Mouse (Mus musculus): ENCODE measurements at regions not wholly inside any gene's neighbourhood (a gene's known extent, or its start where the extent isn't known, plus 50 kb on each side); places are given as distances from the start of the nearest gene placed in this dataset.

DNA sequence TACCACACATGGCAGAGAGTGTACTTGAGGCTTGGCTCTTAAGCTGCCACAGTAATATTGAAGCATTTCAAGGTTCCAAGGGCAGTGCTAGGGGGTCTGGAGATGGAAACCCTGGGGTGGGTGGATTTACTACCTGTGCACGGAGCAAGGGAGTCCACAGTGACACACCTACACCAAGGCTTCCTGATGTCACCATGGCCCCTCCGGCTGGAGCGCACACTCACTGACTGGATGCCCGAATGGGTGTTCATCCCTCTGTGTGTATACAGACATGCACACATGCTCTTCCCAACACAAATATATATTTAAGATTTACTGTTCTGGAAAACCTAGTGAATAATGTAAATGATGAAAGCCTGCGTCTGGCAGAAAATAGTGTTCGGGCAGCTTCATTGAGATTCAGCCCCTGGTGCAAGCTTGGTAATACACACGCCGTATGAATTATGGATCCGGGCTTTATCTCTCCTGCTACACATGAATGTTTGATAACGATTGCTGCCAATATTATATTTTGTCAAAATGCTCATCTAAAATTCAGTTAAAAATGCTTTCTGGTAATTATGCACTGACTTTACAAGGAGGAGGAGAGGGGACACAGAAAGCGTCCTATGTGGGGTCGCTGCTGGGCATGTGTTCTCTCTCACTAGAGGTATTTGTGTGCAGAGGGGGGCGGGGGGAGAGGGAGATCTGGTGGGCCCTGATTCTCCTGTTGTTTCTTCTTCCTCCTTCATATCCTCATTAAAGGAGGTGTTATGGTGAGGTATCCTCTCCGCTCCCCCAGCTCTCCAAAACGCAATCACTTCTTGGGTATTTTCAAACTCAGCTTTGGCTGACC, 205.8 kb upstream of the Zmiz1 start:
- no peak for TF ChIP-seq CTCF (IDR thresholded peaks at IDR 0.05; ENCODE audit: low read depth)
- Histone ChIP-seq H3K9me3 (replicated peaks; ENCODE audit: low read length) (no peaks in the 10 kb centered on the region), H3K27me3 (ENCODE audit: insufficient read depth, low read length) (no peaks in the 10 kb centered on the region), H3K4me2 (ENCODE audit: low read length) (no peak overlapping the region), H3K4me1 (replicated peaks; ENCODE audit: insufficient read depth, low read length) (no peaks in the 10 kb centered on the region), H3K9ac (ENCODE audit: low read depth, low read length) (no peak overlapping the region), H3K36me3 (ENCODE audit: insufficient read depth, low read length) (no peaks in the 10 kb centered on the region), H3K4me3 (replicated peaks; ENCODE audit: low read depth, low read length) (no peak overlapping the region), H3K27ac (no peak overlapping the region)
- ATAC-seq (replicated peaks; ENCODE audit: low FRiP score, low read depth), result no peak
- DNase-seq (ENCODE audit: low spot score), result no peak
- WGBS, result 88% methylated on average over 15 of the region's 15 CpGs

DNA sequence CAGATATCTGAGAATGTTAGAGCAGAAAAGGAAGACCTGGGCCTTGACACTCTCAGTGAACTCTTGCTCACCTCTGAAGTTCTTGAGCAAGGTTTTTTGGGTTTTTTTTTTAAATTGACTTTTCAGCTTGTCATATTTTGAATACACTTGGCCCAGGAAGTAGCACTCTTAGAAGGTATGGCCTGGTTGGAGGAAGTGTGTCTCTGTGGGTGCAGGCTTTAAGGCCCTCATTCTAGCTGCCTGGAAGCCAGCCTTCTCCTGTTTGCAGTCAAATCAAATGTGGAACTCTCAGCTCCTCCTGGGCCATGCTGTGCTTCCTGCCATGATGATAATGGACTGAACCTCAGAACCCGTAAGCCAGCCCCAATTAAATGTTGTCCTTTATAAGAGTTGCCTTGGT, 195.9 kb upstream of the Zmiz1 start:
- peaks cover 5% of the 10 kb centered on the region; the same call in 1 of the 2 replicates for H3K4me1 ChIP-seq (replicated peaks; ENCODE audit: insufficient read depth, low read length)
- H3K9me3 ChIP-seq (replicated peaks; ENCODE audit: low read length), result no peaks in the 10 kb centered on the region
- H3K4me3 ChIP-seq (replicated peaks; ENCODE audit: low read depth, low read length), result no peak overlapping the region
- H3K27me3 ChIP-seq (ENCODE audit: insufficient read depth, low read length), result no peaks in the 10 kb centered on the region
- WGBS, result 87% methylated on average over 1 of the region's 1 CpGs
- H3K9ac ChIP-seq (ENCODE audit: low read depth, low read length), result no peak overlapping the region
- TF ChIP-seq CTCF (IDR thresholded peaks at IDR 0.05; ENCODE audit: low read depth), result no peak
- no peak overlapping the region for H3K27ac ChIP-seq
- no peak overlapping the region for H3K4me2 ChIP-seq (ENCODE audit: low read length)
- no peaks in the 10 kb centered on the region for H3K36me3 ChIP-seq (ENCODE audit: insufficient read depth, low read length)
- DNase-seq (ENCODE audit: low spot score) (no peak), ATAC-seq (replicated peaks; ENCODE audit: low FRiP score, low read depth) (no peak)

DNA sequence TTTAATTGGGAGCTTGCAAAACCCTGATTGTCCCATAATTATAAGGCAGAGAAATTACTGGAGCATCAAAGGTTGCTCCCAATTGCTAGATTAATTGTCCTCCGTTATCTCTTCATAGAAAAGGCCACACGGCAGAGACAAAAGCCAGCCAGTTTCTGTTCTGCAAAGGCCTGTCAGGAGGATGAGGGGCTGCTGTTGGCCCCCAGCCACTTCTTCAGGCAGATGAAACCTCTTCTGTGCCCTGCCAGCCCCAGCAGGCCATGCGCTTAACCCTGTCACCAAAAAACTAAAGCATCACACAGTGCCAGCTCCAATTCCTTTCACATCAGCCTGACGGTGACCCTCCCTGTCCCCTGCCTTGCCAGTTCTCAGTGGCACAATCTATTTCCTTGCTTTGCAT, 192.1 kb upstream of the Zmiz1 start:
- WGBS, result 75% methylated on average over 4 of the region's 4 CpGs
- Histone ChIP-seq H3K4me2 (ENCODE audit: low read length) (no peak overlapping the region), H3K4me3 (replicated peaks; ENCODE audit: low read depth, low read length) (no peak overlapping the region), H3K27ac (no peak overlapping the region), H3K27me3 (ENCODE audit: insufficient read depth, low read length) (no peaks in the 10 kb centered on the region), H3K4me1 (replicated peaks; ENCODE audit: insufficient read depth, low read length) (peaks cover 9% of the 10 kb centered on the region; the same call in 1 of the 2 replicates), H3K36me3 (ENCODE audit: insufficient read depth, low read length) (no peaks in the 10 kb centered on the region), H3K9me3 (replicated peaks; ENCODE audit: low read length) (no peaks in the 10 kb centered on the region), H3K9ac (ENCODE audit: low read depth, low read length) (no peak overlapping the region)
- ATAC-seq (replicated peaks; ENCODE audit: low FRiP score, low read depth) (no peak), DNase-seq (ENCODE audit: low spot score) (no peak)
- no peak for TF ChIP-seq CTCF (IDR thresholded peaks at IDR 0.05; ENCODE audit: low read depth)

DNA sequence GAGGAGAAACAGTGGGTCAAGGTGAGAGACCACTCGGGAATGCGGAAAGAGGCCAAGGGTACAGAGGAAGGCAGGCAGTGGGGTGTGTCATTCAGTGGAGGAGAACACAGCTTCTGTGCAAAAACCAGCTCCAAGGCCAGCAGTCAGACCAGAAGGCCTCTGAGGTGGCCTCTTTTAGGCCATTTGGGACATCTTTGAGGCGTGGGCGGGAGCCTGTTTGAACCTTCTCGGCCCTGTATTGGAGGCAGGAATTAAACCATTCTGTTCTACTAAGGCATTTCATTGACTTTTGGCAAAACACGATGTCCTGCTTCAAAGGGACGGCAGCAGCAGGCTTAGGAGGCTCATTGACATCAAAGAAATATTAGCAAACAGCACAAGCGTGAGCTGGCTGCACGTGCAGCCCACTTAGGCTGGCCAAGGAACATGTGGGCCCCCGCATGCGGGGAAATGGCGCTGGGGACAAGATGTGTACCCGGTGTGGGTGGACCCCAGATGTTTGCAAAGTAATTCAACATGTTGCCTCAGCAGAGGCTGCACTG, 190.8 kb upstream of the Zmiz1 start:
- ATAC-seq (replicated peaks; ENCODE audit: low FRiP score, low read depth) (peak; percentile 62), DNase-seq (ENCODE audit: low spot score) (peak; percentile 41)
- H3K4me1 ChIP-seq (replicated peaks; ENCODE audit: insufficient read depth, low read length), result peaks cover 9% of the 10 kb centered on the region; the same call in 1 of the 2 replicates
- H3K4me2 ChIP-seq (ENCODE audit: low read length), result no peak overlapping the region
- H3K9ac ChIP-seq (ENCODE audit: low read depth, low read length), result no peak overlapping the region
- TF ChIP-seq CTCF (IDR thresholded peaks at IDR 0.05; ENCODE audit: low read depth), result no peak
- no peaks in the 10 kb centered on the region for H3K9me3 ChIP-seq (replicated peaks; ENCODE audit: low read length)
- WGBS, result 49% methylated on average over 13 of the region's 13 CpGs
- no peak overlapping the region for H3K4me3 ChIP-seq (replicated peaks; ENCODE audit: low read depth, low read length)
- H3K36me3 ChIP-seq (ENCODE audit: insufficient read depth, low read length), result no peaks in the 10 kb centered on the region
- H3K27me3 ChIP-seq (ENCODE audit: insufficient read depth, low read length), result no peaks in the 10 kb centered on the region
- peak overlapping the region; percentile 43 for H3K27ac ChIP-seq

DNA sequence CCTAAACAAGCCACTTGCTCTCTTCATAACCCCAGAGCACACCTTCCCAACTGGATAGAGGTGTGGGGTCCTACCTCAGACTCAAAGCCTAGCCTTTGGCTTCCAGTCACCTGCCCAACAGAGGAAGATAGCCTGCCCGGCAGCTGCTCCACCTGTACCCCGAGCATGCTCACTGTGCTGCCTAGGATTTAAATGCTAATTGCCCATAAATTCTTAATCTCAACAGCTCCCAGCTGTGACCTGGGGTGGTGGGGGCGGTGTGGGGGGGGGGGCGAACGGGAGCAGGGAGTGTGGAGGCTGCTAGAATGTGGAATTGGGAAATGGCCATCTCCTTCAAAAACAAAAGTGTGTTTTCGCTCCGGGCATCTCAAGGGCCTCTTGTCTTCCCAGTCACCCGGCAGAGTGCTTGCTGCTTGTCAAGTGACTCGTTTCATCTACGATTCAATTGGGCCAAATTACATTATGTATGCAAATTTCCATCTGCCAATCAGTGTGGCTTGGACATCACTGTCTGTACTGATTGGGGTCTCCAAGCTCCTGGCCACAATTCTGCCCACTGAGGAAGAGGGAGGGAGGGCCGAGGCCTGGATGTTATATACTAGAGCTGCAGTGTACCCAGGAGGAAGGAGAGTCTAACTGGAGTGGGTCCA, 188.6 kb upstream of the Zmiz1 start:
- TF ChIP-seq CTCF (IDR thresholded peaks at IDR 0.05; ENCODE audit: low read depth), result no peak
- no peak for DNase-seq (ENCODE audit: low spot score)
- WGBS, result 30% methylated on average over 11 of the region's 11 CpGs
- peaks cover 9% of the 10 kb centered on the region; the same call in 1 of the 2 replicates for H3K4me1 ChIP-seq (replicated peaks; ENCODE audit: insufficient read depth, low read length)
- H3K4me2 ChIP-seq (ENCODE audit: low read length), result no peak overlapping the region
- no peaks in the 10 kb centered on the region for H3K36me3 ChIP-seq (ENCODE audit: insufficient read depth, low read length)
- no peaks in the 10 kb centered on the region for H3K9me3 ChIP-seq (replicated peaks; ENCODE audit: low read length)
- no peak overlapping the region for H3K27ac ChIP-seq
- H3K27me3 ChIP-seq (ENCODE audit: insufficient read depth, low read length), result no peaks in the 10 kb centered on the region
- H3K9ac ChIP-seq (ENCODE audit: low read depth, low read length), result no peak overlapping the region
- H3K4me3 ChIP-seq (replicated peaks; ENCODE audit: low read depth, low read length), result no peak overlapping the region
- ATAC-seq (replicated peaks; ENCODE audit: low FRiP score, low read depth), result no peak

DNA sequence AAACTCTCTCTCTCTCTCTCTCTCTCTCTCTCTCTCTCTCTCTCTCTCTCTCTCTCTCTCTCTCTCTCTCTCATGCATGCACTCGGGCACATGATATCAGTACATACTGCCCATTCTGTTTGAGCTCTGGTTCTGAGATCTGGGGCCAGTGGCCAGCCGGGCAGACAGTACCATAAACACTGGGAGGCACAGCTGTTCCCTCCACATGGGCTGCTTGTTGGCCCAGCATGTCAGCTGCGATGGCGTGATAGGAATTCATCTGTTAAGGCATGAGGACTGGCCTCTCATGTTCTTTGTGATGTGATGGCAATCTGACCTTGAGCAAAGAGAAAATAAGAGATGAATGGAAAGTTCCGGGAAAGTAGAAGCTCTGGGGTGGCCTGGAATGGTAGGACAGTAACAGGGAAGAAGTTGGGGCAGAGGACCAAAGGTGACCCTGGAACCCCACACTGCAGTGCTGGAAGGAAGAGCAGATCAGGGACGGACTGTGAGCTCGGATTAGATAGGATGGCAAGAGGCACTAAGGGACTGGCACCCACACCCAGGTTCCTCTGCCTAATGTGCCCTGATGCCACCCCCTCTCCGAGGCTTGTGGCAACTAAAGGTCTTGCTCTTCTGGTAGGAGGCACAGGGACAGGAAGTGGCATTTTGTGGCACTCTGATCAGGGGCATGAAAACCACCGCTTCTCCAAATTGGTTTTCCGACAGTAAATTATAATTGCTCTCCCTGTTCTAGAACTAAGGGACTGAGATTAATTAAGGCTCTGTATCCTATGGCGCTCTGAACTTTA, 186.4 kb upstream of the Zmiz1 start:
- peaks cover 9% of the 10 kb centered on the region; the same call in 1 of the 2 replicates for H3K4me1 ChIP-seq (replicated peaks; ENCODE audit: insufficient read depth, low read length)
- no peak overlapping the region for H3K4me3 ChIP-seq (replicated peaks; ENCODE audit: low read depth, low read length)
- TF ChIP-seq CTCF (IDR thresholded peaks at IDR 0.05; ENCODE audit: low read depth), result no peak
- no peak overlapping the region for H3K4me2 ChIP-seq (ENCODE audit: low read length)
- H3K9me3 ChIP-seq (replicated peaks; ENCODE audit: low read length), result no peaks in the 10 kb centered on the region
- no peaks in the 10 kb centered on the region for H3K36me3 ChIP-seq (ENCODE audit: insufficient read depth, low read length)
- no peaks in the 10 kb centered on the region for H3K27me3 ChIP-seq (ENCODE audit: insufficient read depth, low read length)
- no peak for ATAC-seq (replicated peaks; ENCODE audit: low FRiP score, low read depth)
- 67% methylated on average over 11 of the region's 11 CpGs for whole genome bisulfite sequencing
- no peak overlapping the region for H3K9ac ChIP-seq (ENCODE audit: low read depth, low read length)
- no peak for DNase-seq (ENCODE audit: low spot score)
- H3K27ac ChIP-seq, result no peak overlapping the region
